31 mouse cellular contexts compared by ENCODE assay signal in genomic region chr3:60620236-60620635, GRCm38 (mm10).
A peak's percentile ranks its signal among the peaks of the same experiment; 100 is the strongest.
DNase-seq lines count a peak whose midpoint lies in the region; ATAC-seq and TF ChIP-seq lines count a peak whose summit lies in the region.
"Had no signal": no experiment of that assay in that cellular context is flagged by ENCODE, and none has a peak within 500 bp of the region (broad histone marks: within the 10 kb centered on the region; RNA-seq: fewer than 3 reads in every experiment).

No protein-coding gene starts in this region.

- peak; percentile 66 for DNase-seq in forebrain, embryonic 14.5 days (ENCODE audit: low spot score)
- DNase-seq in forebrain, embryonic 10.5 days (ENCODE audit: extremely low spot score, low spot score), result no peak
- peak; percentile 74 for DNase-seq in layer of hippocampus, adult 9-10 months (ENCODE audit: low spot score)
- no peak for DNase-seq in layer of hippocampus, adult 8-10 months (ENCODE audit: low spot score in 2 of 2)
- DNase-seq in brain, adult 2 months (ENCODE audit: low read depth, low spot score), result peak; percentile 64
- DNase-seq in forebrain, postnatal 0 days, result peak; percentile 82
- DNase-seq: adrenal gland, adult 8-10 months; cerebellum, adult 18-20 months; cerebellum, postnatal 14 days; gastrocnemius, adult 2 months; gastrocnemius, postnatal 36 days; heart, adult 18-20 months; heart, postnatal 36 days; kidney, adult 2 months; kidney, postnatal 36 days; liver; lung, adult 2 months; lung, postnatal 10 days; right cerebral cortex, postnatal 14 days; thymus, postnatal 14 days had no signal

- WGBS in forebrain, embryonic 14.5 days, result 41% methylated on average over 2 of the region's 2 CpGs
- 79% methylated on average over 2 of the region's 2 CpGs for WGBS in forebrain, embryonic 10.5 days
- 36% methylated on average over 2 of the region's 2 CpGs for WGBS in forebrain, postnatal 0 days
- 73% methylated on average over 2 of the region's 2 CpGs for WGBS in midbrain, embryonic 15.5 days

- H3K4me2 ChIP-seq in forebrain, embryonic 14.5 days (ENCODE audit: low read length), result no peak overlapping the region
- no peak overlapping the region for H3K4me2 ChIP-seq in forebrain, postnatal 0 days (ENCODE audit: low read depth)
- H3K4me2 ChIP-seq in midbrain, embryonic 15.5 days, result no peak overlapping the region
- H3K4me2 ChIP-seq: heart, embryonic 11.5 days; hindbrain, embryonic 12.5 days; intestine, embryonic 15.5 days; midbrain, embryonic 13.5 days; stomach, embryonic 15.5 days had no signal

- no peak overlapping the region for H3K9ac ChIP-seq in forebrain, embryonic 14.5 days (ENCODE audit: low read length)
- H3K9ac ChIP-seq in forebrain, postnatal 0 days, result no peak overlapping the region
- H3K9ac ChIP-seq in midbrain, embryonic 15.5 days, result no peak overlapping the region
- H3K9ac ChIP-seq: hindbrain, embryonic 12.5 days; intestine, embryonic 15.5 days; liver, embryonic 14.5 days; midbrain, embryonic 13.5 days; stomach, embryonic 15.5 days had no signal

- no peaks in the 10 kb centered on the region for H3K36me3 ChIP-seq in forebrain, embryonic 14.5 days (ENCODE audit: control insufficient read depth, insufficient read depth, low read length)
- peaks cover 9% of the 10 kb centered on the region; the same call in 1 of the 2 replicates for H3K36me3 ChIP-seq in forebrain, embryonic 10.5 days (replicated peaks)
- no peaks in the 10 kb centered on the region for H3K36me3 ChIP-seq in forebrain, postnatal 0 days (ENCODE audit: insufficient read depth)
- H3K36me3 ChIP-seq in midbrain, embryonic 15.5 days (replicated peaks), result no peaks in the 10 kb centered on the region
- H3K36me3 ChIP-seq: hindbrain, embryonic 12.5 days; intestine, embryonic 15.5 days; midbrain, embryonic 13.5 days had no signal

- no peaks in the 10 kb centered on the region for H3K9me3 ChIP-seq in forebrain, embryonic 14.5 days (replicated peaks; ENCODE audit: control insufficient read depth, low read length)
- H3K9me3 ChIP-seq in forebrain, embryonic 10.5 days, result no peaks in the 10 kb centered on the region
- H3K9me3 ChIP-seq in forebrain, postnatal 0 days (ENCODE audit: low read length), result no peaks in the 10 kb centered on the region
- no peaks in the 10 kb centered on the region for H3K9me3 ChIP-seq in midbrain, embryonic 15.5 days
- H3K9me3 ChIP-seq: G1E; hindbrain, embryonic 12.5 days; intestine, embryonic 15.5 days; midbrain, embryonic 13.5 days; stomach, embryonic 15.5 days had no signal

- H3K4me3 ChIP-seq in forebrain, embryonic 14.5 days (ENCODE audit: low read depth, low read length), result no peak overlapping the region
- no peak overlapping the region for H3K4me3 ChIP-seq in forebrain, embryonic 10.5 days
- H3K4me3 ChIP-seq in forebrain, postnatal 0 days (ENCODE audit: low read depth, low read length), result no peak overlapping the region
- H3K4me3 ChIP-seq in midbrain, embryonic 15.5 days, result no peak overlapping the region
- H3K4me3 ChIP-seq: erythroblast, embryonic 14.5 days; gastrocnemius, adult 2 months; hindbrain, embryonic 12.5 days; intestine, embryonic 15.5 days; midbrain, embryonic 13.5 days; stomach, embryonic 15.5 days had no signal

- no peaks in the 10 kb centered on the region for H3K4me1 ChIP-seq in forebrain, embryonic 14.5 days (ENCODE audit: control insufficient read depth, insufficient read depth, low read length)
- H3K4me1 ChIP-seq in forebrain, embryonic 10.5 days, result no peaks in the 10 kb centered on the region
- H3K4me1 ChIP-seq in forebrain, postnatal 0 days (ENCODE audit: insufficient read depth), result 0 out of 2 replicates have a peak, but pooled peaks cover 7% of the 10 kb centered on the region
- no peaks in the 10 kb centered on the region for H3K4me1 ChIP-seq in midbrain, embryonic 15.5 days
- H3K4me1 ChIP-seq: hindbrain, embryonic 12.5 days; intestine, embryonic 15.5 days; midbrain, embryonic 13.5 days; stomach, embryonic 15.5 days had no signal

- no peaks in the 10 kb centered on the region for H3K27me3 ChIP-seq in forebrain, embryonic 14.5 days (replicated peaks; ENCODE audit: control insufficient read depth, insufficient read depth, low read length)
- no peaks in the 10 kb centered on the region for H3K27me3 ChIP-seq in forebrain, embryonic 10.5 days (ENCODE audit: poor library complexity, severe bottlenecking)
- H3K27me3 ChIP-seq in forebrain, postnatal 0 days (ENCODE audit: insufficient read depth, low read length), result no peaks in the 10 kb centered on the region
- H3K27me3 ChIP-seq in midbrain, embryonic 15.5 days (replicated peaks), result no peaks in the 10 kb centered on the region
- H3K27me3 ChIP-seq: hindbrain, embryonic 12.5 days; intestine, embryonic 15.5 days; midbrain, embryonic 13.5 days; stomach, embryonic 15.5 days had no signal

- no peak overlapping the region for H3K27ac ChIP-seq in forebrain, embryonic 14.5 days (ENCODE audit: low read depth, low read length)
- H3K27ac ChIP-seq in forebrain, embryonic 10.5 days, result no peak overlapping the region
- no peak overlapping the region for H3K27ac ChIP-seq in forebrain, postnatal 0 days (ENCODE audit: low read depth, low read length)
- H3K27ac ChIP-seq in midbrain, embryonic 15.5 days, result no peak overlapping the region
- H3K27ac ChIP-seq: gastrocnemius, adult 2 months; hindbrain, embryonic 12.5 days; hindbrain, postnatal 0 days; intestine, embryonic 15.5 days; liver, embryonic 14.5 days; macrophage; midbrain, embryonic 13.5 days; stomach, embryonic 15.5 days had no signal

- ATAC-seq in forebrain, embryonic 14.5 days, result peak; percentile 51; the same call in 1 of the 2 replicates
- peak; percentile 84 for ATAC-seq in forebrain, postnatal 0 days
- ATAC-seq in midbrain, embryonic 15.5 days (replicated peaks), result no peak
- ATAC-seq: hindbrain, postnatal 0 days; intestine, embryonic 15.5 days; midbrain, embryonic 13.5 days had no signal

- no peak for TF ChIP-seq CTCF in forebrain, postnatal 0 days (IDR thresholded peaks at IDR 0.05; ENCODE audit: low read depth)

Comparison
In these comparisons a context has a peak if more than half of its experiments do, and no peak if none do; other contexts are left out.
1. DNase-seq: peak in forebrain, embryonic 14.5 days (single experiment), layer of hippocampus, adult 9-10 months (single experiment), brain, adult 2 months (single experiment) and forebrain, postnatal 0 days (single experiment); none in forebrain, embryonic 10.5 days (single experiment) and layer of hippocampus, adult 8-10 months (0 of 2).